Mouse (Mus musculus) lung, adult 18-20 months (tissue): ENCODE measurements around the gene Prr36.

ENCODE experiments used
- DNase-seq, 2 experiments: peaks; one replicate each; pipeline ENCODE4 v3.0.0; 2022; ENCODE audit warnings: mixed read lengths in 2 of 2

The Prr36 gene

DNA sequence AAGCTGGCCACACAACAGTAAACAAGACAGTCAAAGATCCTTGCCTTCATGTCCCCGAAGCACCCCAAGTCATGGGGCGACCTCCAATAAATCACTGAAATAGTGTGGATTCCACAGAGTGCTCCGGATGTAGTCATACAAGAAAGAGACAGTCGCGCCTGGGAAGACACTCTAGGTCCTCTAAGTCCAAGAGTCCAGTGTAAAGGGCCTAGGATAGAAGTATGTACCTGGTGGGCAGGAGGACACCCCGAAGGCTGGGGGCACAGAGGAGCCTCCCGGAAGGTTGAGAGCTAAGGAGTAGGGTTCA is 23.7 kb downstream of the Prr36 start:
- DNase-seq, result no peak

DNA sequence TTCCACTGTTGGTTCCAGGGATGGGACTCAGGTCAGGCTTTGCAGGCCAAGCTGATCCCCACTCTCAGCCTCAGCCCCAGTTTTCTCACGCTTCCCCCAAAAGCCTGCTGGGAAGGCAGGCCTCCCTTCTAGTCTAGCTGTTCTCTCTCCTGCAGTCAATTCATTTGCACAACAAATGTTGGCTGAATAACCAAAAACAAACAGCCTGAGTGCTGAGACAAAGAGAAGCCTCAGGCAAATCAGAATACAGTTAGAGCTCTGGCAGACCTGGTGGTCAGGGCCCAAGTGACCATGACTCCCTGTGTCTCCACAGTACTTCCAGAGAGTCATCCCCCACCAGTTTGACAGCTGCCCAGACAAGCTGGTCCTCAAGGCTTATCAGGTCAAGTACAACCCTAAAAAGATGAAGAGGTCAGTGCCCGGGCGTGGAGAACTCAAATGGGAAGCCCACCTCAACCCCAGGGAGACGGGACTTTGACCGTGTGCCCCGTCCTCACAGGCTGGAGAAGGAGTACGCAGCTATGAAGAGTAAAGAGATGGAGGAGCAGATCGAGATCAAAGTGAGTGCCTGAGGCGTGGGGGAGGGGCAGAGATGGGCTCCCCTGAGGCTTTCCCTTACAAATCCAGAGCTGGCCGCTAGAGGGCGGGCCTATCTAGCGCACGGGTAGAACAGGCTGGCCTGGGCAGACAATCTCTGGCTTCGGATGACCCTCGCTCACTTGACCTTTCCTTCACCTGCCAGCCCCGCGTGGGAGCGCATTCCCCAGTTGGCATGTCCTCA is 24.3 kb downstream of the Prr36 start:
- DNase-seq, result peak; percentile 81 to 90

DNA sequence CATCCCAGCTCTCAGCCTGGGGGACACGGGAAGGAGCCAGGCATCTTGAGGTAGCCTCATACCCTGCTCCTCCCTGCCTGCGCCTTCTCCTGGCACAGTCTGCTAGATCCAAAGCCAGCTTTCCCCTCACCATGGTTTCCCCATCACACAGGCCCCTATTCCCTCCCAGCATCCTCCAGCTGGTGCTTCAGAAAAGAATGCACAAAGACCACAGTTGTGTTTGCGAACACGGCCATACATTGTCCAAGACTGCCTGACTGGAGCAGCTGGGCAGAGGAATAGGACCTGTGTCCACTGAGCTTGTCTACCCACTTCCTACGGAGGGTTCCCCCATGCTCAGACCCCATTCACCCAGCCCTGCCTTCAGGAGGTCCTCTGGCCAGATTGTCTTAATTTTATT is 25.0 kb downstream of the Prr36 start:
- DNase-seq, result no peak

DNA sequence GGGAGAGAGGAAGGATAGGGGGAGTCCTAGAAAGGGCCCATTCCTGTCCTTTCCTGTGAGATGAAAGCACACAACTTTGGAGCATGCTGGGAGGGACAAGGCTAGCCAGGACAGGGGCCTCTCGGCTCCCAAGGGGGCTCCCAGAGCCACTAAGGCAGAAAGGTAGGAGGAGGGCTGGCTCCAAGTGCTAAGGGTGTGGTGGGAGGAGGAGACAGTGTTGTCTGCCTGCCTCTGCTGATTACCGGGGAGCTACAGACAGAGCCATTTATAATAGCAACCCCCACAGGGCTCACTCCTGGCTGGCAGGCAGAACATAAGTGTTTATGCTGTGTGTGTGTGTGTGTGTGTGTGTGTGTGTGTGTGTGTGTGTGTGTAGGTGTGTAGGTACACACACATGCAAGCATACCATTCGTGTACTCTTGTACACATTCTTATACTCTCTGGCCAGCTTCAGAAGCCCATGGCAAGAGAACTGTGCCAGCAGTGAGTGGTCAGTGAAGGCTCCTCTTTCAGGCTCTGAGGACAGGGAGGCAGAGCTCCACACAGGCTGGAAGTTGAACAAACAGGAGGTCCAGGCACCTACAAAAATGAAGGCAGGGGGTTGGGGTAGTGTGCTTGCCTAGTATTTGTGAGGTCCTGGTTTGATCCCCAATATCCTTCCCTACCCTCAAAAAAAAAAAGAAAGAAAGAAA is 28.1 kb downstream of the Prr36 start:
- DNase-seq, result no peak

DNA sequence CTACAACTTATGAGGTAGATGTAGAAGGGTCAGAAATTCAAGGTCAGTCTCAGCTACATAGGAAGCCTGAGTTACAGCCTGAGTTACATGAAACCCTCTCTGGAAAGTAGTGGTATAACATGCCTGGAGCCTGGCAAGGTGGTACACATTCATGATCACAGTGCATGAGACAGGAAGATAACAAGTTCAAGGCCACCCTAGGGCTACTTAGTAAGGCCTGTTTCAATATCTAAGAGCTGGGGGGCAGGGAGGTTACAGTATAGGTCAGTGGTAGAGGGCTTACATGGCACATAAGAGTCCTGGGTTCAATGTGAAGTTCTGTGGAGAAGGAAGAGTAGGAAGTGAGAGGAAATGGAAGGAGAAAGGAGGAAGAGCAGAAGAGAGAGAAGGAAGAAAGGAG is 28.7 kb downstream of the Prr36 start:
- DNase-seq, result no peak

DNA sequence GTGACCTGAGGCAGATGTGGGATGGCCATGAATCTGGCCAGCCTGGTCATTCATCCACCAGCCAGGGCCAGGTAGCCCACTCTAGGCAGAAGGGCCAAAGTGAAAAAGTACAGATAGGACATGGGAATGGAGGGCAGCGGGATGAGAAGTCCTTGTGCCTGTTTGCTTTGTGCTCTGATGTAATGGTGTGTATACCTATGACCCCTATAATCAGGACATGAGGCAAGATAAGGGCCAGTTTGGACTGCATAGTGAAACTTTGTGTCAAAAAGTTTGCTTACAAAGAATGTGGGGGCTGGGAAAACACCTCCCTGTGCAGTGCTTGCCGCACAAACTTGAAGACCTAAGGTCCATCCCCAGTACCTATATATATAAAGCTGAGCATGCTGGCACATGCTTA is 31.1 kb downstream of the Prr36 start:
- DNase-seq, result no peak

DNA sequence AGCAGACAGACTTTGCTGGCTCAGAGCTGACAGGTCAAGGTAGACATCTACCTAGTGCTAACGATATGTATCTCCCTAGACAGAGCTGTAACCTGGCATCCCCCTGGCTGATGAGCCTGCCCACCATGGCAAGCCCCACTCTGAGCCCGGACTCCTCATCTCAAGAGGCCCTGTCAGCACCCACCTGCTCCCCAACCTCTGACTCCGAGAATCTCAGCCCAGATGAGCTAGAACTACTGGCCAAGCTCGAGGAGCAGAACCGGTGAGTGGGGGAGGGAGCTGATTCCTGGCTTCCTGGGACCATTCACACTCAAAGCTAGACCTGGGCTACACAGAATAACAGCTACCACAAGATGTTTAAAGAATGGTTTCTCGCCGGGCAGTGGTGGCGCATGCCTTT is 33.9 kb downstream of the Prr36 start:
- DNase-seq, result no peak

DNA sequence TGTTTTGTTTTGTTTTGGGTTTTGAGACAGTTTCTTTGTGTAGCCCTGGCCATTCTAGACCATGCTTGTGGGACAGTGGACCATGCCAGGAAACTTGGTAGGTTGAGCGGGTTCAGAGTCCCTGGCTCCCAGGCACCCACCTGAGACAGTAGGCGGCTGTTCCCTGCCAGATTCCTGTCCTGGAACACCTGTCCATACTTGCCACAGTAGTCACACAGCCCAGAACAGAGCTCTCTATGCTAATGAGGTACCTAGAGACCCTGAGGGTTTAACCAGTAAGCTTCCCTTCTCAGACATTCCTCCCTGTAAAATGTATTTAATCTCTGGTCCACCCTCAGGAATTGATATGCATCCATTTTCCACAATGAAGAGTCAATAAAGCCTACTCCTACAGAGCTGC is 43.2 kb downstream of the Prr36 start:
- no peak for DNase-seq

DNA sequence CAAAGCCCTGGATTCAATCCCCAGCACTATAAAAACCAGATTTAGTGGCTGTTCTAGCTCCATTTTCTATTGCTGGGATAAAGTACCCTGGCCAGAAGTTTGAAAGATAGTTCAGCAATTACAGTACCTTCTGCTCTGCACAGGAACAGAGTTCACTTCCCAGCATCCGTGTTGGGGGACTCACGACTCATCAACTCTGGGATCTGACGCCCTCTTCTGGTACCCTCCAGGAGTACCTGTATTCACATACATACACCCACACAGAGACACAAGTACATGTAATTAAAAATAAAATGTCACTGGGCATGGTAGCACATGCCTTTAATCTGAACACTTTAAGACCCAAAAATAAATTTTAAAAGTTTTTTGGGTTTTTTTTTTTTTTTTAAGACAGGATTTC is 44.8 kb downstream of the Prr36 start:
- no peak for DNase-seq

DNA sequence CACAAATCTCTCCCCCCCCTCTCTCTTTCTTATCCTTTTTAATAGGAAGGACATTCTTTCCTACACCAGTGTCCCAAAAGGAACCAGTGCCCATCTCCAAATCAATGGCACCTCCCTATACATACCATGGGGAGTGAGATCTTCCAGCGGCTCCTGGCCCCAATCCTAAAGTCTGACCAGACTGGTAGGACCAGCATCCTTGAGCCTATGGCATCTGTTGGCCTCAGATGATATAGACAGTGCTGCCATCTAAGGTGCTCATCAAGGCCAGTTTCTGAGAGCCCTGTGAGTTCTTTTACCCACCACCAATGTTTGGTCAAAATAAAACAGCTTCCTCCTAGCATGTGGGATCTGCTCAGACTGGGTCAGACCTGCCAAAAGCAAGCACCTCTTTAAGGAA is 49.3 kb downstream of the Prr36 start:
- no peak for DNase-seq

DNA sequence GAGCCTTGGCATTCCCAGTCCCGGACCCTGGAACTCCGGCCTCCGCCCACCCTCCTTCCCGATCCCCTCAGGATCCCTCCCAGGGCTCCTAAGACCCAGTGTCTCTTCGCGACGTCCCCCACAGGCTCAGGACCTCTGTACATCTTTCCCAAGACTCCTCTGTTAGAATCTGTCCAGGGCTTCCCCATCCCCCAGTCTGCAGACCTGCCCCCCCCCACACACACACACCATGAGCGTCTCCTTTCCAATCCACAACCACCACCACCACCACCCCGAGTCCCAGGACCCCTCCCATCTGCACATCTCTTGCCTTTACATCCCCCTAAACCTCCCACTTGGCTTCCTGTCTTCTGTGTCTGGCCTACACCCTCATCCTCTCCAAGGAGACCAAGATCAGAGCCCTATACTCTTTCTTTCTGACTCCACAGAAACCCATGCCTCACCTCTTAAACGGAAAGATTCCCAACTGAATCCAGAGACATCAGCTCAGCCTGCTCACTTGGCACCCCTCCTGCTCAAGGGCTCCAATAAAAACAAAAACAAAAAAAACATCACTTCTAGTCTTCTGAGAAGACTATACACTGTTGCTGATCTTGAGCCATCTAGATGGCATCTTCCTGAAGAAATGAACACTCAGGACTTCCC is 50.3 kb downstream of the Prr36 start:
- DNase-seq, result no peak

DNA sequence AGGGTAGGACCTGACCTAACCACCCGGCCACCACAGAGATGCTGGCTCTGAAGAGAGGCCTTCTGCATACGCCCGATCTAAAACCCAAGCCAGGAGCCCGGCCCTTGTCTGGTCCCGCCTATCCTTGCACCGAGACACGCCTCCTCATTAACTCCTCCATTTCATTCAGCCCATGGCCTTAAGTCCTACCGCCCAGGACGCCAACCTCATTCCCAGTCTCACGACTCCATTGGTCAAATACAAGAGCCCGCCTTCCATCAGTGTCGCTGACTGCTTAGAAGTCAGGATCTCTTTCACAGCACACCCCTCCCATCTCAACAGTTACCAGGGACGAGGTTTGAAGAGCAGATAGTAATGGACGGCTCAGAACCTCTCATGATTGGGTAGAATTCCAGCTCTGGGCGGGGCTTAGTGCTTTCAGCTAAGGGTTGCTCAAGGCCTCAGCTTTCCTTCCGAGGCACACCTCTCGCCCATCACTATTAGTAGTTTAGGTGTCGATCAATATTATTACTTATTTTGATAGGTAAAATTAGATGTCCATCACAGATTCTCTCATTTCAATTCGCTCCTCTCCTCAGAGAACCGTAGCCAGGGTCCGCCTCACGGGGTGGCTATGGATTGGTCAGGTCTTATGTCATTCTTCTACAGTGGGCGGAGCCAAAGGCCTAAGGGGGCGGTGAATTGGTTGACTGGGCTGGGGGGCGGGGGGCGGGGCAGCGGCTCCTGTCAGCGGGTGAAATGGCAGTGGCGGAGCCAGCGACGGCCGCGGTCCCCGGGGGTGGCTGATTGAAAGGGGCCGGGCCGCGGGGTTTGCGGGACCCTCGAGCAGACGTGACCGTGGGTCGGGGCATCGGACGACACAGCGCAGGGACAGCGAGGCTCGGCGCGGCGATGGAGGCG is 51.2 kb downstream of the Prr36 start, which contains the start of gene Evi5l:
TSS of gene Evi5l (plus strand) at position 716 of the 900 bp plus-strand sequence.
- peak; percentile 100 for DNase-seq

DNA sequence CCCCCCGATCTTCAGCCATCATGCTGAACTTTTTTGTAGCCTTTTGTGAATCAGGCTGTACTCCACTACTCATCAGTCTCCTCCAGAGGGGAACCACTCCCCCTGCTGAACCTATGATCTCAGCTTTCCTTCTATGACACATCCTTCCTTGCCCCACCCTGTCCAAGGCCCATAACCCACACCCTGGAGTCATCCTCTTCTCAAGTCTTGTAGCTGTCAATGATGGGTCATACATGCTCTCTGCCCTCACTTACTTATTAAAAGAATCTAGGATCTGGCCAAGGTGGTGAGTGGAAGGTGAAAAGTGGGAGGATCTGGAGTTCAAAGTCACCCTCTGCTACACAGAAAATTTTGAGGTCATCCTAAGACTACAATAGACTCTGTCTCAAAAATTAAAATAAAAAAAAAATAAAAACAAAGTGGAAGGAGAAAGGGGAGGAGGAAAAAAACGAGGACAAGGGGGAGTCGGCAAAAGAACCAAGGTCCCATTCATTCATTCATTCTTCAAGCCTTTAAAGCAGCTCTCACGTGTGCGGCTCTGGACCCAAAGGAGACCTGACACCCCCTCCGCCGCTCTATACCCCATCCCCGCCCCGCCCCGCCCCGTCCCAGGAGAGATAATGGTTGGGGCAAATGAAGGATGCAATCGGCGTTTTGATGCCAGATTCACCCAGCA is 51.9 kb downstream of the Prr36 start:
- no peak for DNase-seq

DNA sequence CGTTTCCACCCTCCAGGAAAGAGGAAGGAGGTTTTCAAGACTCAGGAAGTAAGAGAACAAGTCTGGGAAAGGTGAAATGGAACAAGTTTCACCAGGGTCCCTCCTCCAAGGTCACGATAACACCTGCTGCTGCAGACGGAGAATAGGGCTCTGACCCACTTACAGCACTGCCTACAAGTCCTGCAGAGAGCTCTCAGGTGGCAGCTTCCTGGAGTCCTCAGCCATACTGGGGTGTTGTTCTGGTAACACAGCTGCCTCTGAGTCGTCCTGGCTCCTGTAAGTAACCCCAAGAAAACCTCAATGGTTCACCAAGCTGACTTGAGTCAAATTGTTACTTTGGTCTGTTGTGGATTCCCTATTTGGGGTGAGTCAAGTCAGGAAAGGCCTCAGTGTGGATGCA is 54.5 kb downstream of the Prr36 start:
- no peak for DNase-seq
